Mouse (Mus musculus): ENCODE results near the gene Spsb2. TPM values are rescaled to one million over a fixed set of nuclear protein-coding genes. Genes with fewer than 3 reads are reported as not detected.

Spsb2 gene
- polyA plus RNA-seq, 1 experiment from 2014 or later: 18.9 TPM

DNA sequence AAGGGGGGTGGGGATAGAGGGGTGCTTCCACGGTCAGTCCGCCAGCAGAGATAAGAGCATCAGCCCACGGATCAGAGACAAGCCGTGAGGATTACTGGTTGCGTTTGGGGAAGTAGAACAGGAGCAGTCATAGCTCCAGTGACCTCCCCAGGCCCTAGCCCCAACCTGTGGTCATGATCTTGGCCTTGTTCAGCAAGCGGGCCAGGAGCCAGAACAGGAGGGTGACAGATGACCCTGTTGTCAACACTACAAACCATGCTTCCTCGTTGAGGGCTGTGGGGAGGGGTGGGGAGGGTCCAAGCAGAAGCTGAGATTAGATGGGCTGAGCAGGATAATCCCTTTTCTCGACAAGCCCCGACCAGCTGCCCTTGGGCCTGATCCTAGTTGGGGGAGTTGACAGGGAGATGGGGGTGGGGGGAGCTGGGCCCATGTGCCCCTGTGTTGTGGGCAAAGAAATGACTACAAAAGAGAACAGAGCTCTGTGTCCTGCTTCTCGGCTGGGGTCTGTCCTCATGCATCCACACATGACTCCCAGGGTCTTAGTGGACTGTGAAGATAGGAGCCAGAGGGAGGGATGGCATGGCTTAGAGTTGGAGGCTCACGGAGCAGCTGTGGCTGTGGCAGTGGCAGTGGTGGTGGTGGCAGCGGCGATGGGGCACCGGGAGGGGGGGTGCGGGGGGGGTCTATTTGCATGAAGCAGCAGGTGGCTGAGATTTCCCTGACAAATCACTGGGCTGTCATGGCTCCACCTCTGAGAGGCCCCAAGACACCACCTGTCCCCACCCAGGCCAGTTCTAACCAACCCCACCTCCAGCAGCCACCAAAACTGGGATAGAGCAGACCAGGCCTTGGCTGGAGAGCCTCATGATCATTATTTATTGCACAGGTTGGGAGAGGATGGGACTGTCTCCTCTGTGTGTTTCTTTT is 32.0 kb downstream of the Spsb2 start, which contains the start of gene Gnb3:
Gnb3 (minus strand) TSS at position 35 of the 927 bp plus-strand sequence.
- Histone ChIP-seq H3K9ac (ENCODE audit: low read length) (peak within 1 kb of the TSS; percentile 18; the same call in 1 of the 2 replicates), H3K4me3 (ENCODE audit: low read depth, low read length) (no peak within 1 kb of the TSS), H3K4me2 (replicated peaks; ENCODE audit: low read depth) (no peak within 1 kb of the TSS), H3K9me3 (ENCODE audit: control insufficient read depth, low read length) (no peaks in the 10 kb centered on the region), H3K27ac (replicated peaks) (no peak within 1 kb of the TSS), H3K4me1 (replicated peaks; ENCODE audit: control insufficient read depth, insufficient read depth) (0 out of 2 replicates have a peak, but pooled peaks cover 4% of the 10 kb centered on the region), H3K27me3 (ENCODE audit: control insufficient read depth, insufficient read depth, low read length) (no peaks in the 10 kb centered on the region), H3K36me3 (ENCODE audit: control insufficient read depth, insufficient read depth, low read length) (peaks cover 2% of the 10 kb centered on the region; the same call in 1 of the 2 replicates)
- no peak for DNase-seq (ENCODE audit: low spot score)
- 30% methylated on average over 15 of the region's 15 CpGs for WGBS
- TF ChIP-seq EP300 (optimal IDR thresholded peaks at IDR 0.05) (no peak), CTCF (IDR thresholded peaks at IDR 0.05; ENCODE audit: low read depth) (no peak)
- no peak for ATAC-seq (ENCODE audit: low FRiP score, low TSS enrichment)

DNA sequence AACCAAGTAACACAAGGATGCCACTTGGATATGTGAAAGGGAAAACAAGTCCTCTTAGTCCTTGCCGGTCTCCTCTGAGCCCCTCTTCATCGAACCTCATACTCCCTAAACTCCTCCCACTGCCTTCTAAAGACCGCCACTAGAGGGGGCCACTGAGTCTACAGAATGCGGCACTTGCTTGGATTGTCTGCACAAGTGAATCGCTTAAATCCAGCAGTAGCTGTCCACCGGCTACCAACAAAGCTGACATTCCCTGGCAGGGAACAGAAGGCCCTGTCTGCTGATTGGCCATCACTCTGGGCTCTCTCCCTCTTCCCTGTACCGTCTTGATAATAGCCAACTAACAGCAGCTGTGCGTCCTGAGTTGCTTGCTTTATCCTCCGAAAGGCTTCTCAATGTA is 38.8 kb downstream of the Spsb2 start:
- Histone ChIP-seq H3K4me1 (replicated peaks; ENCODE audit: control insufficient read depth, insufficient read depth) (no peaks in the 10 kb centered on the region), H3K27me3 (ENCODE audit: control insufficient read depth, insufficient read depth, low read length) (no peaks in the 10 kb centered on the region), H3K4me3 (ENCODE audit: low read depth, low read length) (no peak overlapping the region), H3K9me3 (ENCODE audit: control insufficient read depth, low read length) (no peaks in the 10 kb centered on the region), H3K4me2 (replicated peaks; ENCODE audit: low read depth) (no peak overlapping the region), H3K27ac (replicated peaks) (no peak overlapping the region), H3K36me3 (ENCODE audit: control insufficient read depth, insufficient read depth, low read length) (peaks cover 2% of the 10 kb centered on the region; the same call in 1 of the 2 replicates), H3K9ac (ENCODE audit: low read length) (no peak overlapping the region)
- DNase-seq (ENCODE audit: low spot score) (peak; percentile 91), ATAC-seq (ENCODE audit: low FRiP score, low TSS enrichment) (peak; percentile 48; the same call in 1 of the 2 replicates)
- 11% methylated on average over 9 of the region's 9 CpGs for WGBS
- TF ChIP-seq CTCF (IDR thresholded peaks at IDR 0.05; ENCODE audit: low read depth) (peak; percentile 99), EP300 (optimal IDR thresholded peaks at IDR 0.05) (no peak)

- Histone ChIP-seq H3K4me1 (replicated peaks; ENCODE audit: control insufficient read depth, insufficient read depth) (no peaks in the 10 kb centered on the region), H3K4me2 (replicated peaks; ENCODE audit: low read depth) (no peak overlapping the region), H3K36me3 (ENCODE audit: control insufficient read depth, insufficient read depth, low read length) (no peaks in the 10 kb centered on the region), H3K9me3 (ENCODE audit: control insufficient read depth, low read length) (no peaks in the 10 kb centered on the region), H3K4me3 (ENCODE audit: low read depth, low read length) (no peak overlapping the region), H3K27me3 (ENCODE audit: control insufficient read depth, insufficient read depth, low read length) (no peaks in the 10 kb centered on the region), H3K27ac (replicated peaks) (no peak overlapping the region), H3K9ac (ENCODE audit: low read length) (no peak overlapping the region)
- DNase-seq (ENCODE audit: low spot score) (no peak), ATAC-seq (ENCODE audit: low FRiP score, low TSS enrichment) (no peak)
- WGBS: 50% methylated on average over 8 of the region's 8 CpGs
- TF ChIP-seq CTCF (IDR thresholded peaks at IDR 0.05; ENCODE audit: low read depth): no peak
These were observed 42.1 kb downstream of the Spsb2 start for GRCm38 (mm10) chr6:124850535-124850934.

DNA sequence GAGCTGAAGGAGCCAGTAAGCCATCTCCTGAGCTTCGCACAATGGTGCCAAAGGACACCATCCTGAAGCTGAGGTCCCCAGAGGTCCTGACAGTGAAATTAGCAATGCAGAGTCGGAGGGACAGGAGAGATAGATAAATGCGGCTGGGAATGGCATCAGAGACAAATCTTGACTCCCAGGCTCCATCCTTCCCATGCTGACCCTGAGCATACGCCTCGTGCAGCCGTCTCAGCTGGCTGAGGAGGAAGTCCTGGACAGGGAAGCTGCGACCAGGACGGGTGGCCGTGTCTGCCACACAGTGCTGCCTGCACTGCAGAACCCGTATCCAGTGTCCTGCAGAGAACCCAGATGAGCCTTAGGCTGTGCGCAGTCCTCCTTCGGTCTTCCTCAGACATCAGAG is 46.2 kb downstream of the Spsb2 start:
- Histone ChIP-seq H3K4me2 (replicated peaks; ENCODE audit: low read depth) (no peak overlapping the region), H3K27me3 (ENCODE audit: control insufficient read depth, insufficient read depth, low read length) (no peaks in the 10 kb centered on the region), H3K9me3 (ENCODE audit: control insufficient read depth, low read length) (no peaks in the 10 kb centered on the region), H3K4me1 (replicated peaks; ENCODE audit: control insufficient read depth, insufficient read depth) (no peaks in the 10 kb centered on the region), H3K9ac (ENCODE audit: low read length) (0 out of 2 replicates have a peak overlapping the region, but pooled peaks have one; percentile 18), H3K4me3 (ENCODE audit: low read depth, low read length) (no peak overlapping the region), H3K36me3 (ENCODE audit: control insufficient read depth, insufficient read depth, low read length) (no peaks in the 10 kb centered on the region), H3K27ac (replicated peaks) (no peak overlapping the region)
- ATAC-seq (ENCODE audit: low FRiP score, low TSS enrichment) (no peak), DNase-seq (ENCODE audit: low spot score) (no peak)
- TF ChIP-seq CTCF (IDR thresholded peaks at IDR 0.05; ENCODE audit: low read depth) (no peak), EP300 (optimal IDR thresholded peaks at IDR 0.05) (no peak)
- WGBS: 72% methylated on average over 12 of the region's 12 CpGs

DNA sequence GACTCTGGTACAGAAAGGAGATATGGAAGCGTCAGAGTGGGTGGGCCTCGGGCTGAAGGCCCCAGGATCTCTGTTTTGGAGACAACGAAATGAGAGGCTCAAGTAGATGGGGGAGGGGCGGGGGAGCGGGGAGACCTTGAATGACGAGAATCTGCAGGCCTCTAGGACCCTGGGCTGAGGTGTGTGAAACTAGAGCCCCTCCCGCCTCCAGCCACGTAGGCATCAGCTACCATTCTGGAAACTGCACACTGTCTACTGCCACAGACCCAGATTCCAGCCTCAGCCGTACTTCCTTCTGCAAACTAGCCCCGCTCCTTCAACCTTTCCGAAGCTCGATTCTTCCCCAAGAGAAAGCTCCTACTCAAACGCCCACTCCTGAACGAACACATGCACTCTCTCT is 47.9 kb downstream of the Spsb2 start:
- H3K4me2 ChIP-seq (replicated peaks; ENCODE audit: low read depth): peak overlapping the region; percentile 82
- ATAC-seq (ENCODE audit: low FRiP score, low TSS enrichment) (0 out of 2 replicates have a peak, but pooled peaks have one; percentile 21), DNase-seq (ENCODE audit: low spot score) (no peak)
- no peak overlapping the region for H3K27ac ChIP-seq (replicated peaks)
- H3K4me1 ChIP-seq (replicated peaks; ENCODE audit: control insufficient read depth, insufficient read depth): no peaks in the 10 kb centered on the region
- no peaks in the 10 kb centered on the region for H3K36me3 ChIP-seq (ENCODE audit: control insufficient read depth, insufficient read depth, low read length)
- H3K27me3 ChIP-seq (ENCODE audit: control insufficient read depth, insufficient read depth, low read length): no peaks in the 10 kb centered on the region
- H3K9ac ChIP-seq (ENCODE audit: low read length): no peak overlapping the region
- 10% methylated on average over 14 of the region's 14 CpGs for WGBS
- peak overlapping the region; percentile 72 for H3K4me3 ChIP-seq (ENCODE audit: low read depth, low read length)
- no peak for TF ChIP-seq EP300 (optimal IDR thresholded peaks at IDR 0.05)
- TF ChIP-seq CTCF (IDR thresholded peaks at IDR 0.05; ENCODE audit: low read depth): no peak
- H3K9me3 ChIP-seq (ENCODE audit: control insufficient read depth, low read length): no peaks in the 10 kb centered on the region
